Mouse (Mus musculus): ENCODE results near the gene Nos1ap.
A peak's percentile ranks its signal among the peaks of the same experiment; 100 is the strongest.

Nos1ap gene

DNA sequence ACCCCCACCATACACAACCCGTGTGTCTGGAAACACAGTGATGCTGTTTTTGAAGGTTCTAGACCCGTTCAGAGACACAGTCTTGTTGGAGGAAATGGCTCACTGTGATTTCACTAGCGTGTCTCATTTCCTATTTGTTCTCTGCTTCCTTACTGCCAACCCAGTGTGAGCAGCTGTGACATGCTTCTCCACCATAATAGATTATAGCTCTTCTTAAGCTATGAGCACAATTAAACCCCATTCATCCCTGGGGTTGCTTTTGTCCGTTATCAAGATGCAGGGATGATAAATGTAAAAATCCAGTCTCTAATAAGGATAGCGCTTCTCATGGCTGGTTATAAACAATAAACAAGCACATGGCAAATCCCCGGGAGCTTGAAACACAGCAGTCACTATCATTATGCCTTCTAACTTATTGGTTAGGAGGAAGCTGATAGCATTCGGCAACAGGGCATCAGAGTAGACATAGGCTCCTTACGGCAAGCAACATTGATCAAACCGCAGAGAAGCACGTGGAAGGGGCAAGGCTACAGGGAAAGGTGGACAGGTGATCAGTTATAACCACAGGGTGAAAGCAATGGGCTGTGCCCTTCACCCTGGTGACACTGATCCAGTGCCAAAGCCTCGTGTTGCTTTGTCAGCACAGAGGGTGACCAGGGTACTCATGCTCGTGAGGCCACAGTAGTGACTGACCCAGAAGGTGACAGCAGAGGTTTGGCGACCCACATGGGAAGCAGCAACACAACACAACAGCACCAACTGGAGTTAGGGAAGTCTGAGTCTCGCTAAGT is 133.6 kb downstream of the Nos1ap start:
- DNase-seq = no peak

DNA sequence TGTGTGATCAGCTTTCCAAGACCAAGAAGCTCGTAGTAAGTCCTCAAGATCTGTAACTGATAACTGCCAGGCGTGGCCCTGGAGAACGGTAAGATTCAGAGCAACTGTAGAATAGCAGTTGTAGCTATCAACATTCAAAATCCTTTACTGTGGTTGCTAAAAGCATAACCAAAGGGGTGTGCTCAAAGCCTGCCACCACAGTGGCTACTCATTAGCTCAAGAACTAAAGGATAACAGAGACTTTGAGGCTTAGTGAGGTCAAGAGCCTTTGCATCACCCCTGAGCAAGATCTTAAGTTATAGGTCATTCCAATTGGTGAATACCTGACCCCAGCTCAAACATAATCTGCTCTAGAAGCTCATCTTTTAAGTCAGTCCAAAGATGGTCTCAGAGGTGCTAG is 134.3 kb downstream of the Nos1ap start:
- DNase-seq = no peak

DNA sequence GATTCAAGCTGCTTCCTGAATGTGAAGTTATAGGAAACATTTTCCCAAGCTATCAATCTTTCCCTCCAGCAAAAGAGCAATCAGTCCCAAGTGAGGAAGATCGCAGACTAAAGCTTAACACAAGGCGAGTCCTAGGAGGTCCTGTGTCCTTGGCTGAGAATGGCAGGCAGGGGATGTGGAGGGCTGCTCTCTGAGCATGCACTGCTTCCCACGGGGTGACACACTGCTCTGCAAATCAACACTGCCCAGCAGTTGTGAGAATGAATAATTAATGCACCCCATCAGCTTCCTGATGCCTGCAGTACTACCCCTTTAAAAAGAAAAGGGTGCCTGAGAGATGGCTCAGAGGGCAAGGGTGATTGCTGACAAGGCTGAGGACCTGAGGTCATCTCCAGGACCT is 136.2 kb downstream of the Nos1ap start:
- no peak for DNase-seq

DNA sequence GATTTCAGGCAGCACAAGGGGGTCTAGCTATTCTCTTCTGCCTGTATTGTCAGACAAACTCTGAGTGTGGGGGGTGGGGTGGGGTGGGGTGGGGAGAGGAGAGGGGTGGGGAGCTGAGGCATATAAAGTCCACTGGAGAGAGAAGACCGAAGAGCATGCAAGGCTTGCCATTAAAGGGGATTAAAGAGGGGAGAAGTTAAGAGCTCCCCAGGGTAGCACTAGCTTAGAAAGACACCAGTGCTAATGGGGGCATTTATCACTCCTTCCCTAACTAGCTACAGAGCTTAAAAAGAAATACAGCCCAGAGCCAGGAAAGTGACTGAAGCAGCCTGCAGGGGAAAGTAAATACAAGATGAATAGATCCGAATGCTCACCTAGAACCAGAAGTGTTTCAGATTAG is 141.4 kb downstream of the Nos1ap start:
- no peak for DNase-seq

DNA sequence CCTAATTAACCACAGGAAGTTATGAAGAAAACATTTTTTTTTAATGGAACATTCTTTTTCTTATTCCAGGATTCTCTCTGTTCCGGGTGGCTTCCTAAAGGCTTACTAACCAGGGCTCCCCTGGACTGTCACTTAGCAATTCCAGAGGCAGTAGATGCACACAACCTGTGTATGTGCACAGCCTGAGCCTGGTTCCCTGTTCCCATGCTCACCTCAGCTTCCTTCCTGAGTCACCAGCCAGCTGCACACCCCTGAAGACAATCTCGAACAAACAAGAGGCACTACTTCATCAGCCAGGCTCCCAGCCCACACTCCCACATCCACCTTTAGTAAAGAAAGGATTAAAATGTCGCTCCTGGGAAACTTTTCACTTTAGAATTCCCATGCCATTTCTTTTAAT is 144.2 kb downstream of the Nos1ap start:
- DNase-seq = no peak

DNA sequence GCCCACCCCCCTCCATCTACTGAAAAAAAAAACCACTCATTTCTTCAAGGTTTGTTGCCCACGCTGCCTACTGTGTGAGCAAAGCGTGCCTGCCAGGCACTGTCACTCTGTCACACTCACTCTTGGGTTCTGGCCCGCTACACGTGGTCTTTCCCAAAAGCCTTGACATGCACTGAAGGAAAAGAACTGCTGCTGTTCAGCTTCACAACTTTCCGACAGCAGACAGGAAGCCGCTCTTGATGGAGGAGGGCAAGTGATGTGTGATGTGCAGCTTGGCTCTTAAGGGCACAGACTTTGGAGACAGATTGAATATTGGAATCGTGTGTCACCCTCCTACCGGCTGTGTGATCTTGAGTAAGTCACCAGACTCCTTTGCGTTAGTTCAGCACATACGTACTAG is 149.3 kb downstream of the Nos1ap start:
- DNase-seq = peak; percentile 60

DNA sequence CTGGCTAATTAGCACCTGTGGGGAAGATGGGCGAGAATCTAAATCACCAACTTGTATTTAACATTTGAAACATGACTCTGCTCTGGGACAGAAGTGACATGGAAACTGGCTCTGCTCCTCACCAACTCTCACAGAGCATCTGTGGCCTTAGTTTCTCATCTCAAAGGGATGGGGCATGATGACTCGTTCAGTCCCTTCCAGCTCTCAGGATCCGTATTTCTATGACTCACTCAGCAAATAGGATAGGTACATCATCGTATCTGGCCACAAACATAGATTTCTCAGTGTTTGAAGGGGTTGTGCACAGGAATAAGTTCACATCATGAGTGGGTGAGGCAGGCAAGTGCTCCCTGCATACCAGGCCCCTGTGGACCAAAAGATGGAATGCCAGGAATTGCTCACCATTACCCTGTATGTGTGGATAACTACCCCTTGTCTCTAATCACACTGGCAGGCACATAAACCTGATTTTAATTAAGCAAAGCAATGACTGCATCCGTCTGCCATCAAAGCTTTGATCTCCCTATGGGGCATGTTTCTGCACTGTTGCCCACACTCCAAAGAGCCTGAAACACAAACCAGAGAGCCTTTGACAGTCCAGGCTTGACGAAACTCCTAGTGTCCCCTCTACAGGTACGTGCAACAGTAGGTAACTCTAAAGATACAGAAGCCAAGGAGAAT is 151.1 kb downstream of the Nos1ap start:
- DNase-seq = no peak

DNA sequence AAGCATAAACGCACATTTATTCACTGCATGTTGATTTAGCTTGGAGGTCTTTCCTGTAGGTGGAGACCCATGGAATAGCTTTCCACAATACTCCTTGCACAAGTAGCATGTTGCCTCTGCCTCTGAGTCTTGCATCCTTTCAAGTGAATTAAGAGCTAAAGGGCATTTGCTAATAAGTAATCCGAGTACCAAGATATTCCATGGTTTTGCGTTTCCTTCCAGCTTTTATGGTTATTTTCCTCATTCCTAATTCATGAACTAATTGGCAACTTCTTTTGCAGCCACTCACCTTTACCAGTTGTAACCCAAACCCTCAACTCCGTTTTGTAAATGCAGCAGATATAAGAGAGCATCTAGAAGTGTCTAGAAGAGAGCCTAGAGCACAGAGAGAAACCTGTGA is 155.5 kb downstream of the Nos1ap start:
- DNase-seq = no peak

DNA sequence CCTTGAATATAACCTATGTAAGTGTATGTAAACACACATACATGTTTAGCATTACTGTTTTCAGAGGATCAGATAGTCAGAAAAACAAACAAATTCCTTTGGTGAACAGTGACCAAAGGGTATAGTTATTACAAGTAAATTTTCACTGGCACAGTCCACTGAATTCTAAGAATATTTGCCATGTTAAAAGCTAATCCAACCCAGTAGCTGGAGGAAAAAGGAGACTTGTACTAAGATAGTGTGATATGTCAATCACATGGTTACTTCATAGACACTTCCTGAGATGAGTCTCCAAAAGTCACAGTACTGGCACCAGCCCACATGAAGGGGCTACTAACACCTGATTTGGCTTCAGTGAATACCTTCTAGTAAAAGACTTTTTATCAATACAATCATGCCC is 156.0 kb downstream of the Nos1ap start:
- DNase-seq = no peak

DNA sequence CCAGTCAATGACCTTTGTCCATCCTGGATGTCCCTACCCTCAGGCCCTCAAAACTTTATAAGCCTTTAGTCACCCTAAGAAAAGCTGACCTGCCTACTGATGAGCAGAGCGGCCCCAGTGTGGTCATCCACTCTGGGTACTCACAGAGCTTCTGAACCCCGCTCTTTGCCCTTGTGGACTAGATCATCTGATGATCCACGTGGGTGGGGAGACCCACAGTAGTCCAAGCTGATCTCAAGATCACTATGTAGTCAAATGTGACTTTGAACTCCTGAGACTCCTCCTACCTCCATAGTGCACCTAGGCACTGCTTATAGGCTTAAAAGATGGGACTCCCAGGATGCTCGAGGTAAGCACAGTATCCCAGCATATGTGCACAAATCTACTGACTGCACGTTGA is 157.4 kb downstream of the Nos1ap start:
- no peak for DNase-seq

DNA sequence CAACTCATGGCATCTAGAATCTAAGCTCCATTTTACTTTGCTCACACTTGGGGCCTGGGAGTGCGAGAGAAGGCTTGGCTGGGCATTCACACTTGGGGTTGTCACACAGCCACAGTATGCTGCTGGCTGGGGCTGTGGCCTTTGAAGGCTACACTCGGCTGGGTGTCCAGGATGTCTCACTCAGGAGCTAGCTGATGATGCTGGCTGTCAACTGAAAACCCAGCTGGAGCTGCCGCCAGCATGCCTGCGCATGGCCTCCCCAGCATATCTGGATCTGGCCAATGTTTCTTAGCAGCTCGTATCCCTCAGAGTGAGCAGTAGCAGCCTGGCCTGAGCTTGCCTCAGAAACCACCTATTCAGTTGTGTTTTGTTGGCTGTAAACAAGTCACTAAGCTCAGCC is 158.3 kb downstream of the Nos1ap start:
- no peak for DNase-seq

DNA sequence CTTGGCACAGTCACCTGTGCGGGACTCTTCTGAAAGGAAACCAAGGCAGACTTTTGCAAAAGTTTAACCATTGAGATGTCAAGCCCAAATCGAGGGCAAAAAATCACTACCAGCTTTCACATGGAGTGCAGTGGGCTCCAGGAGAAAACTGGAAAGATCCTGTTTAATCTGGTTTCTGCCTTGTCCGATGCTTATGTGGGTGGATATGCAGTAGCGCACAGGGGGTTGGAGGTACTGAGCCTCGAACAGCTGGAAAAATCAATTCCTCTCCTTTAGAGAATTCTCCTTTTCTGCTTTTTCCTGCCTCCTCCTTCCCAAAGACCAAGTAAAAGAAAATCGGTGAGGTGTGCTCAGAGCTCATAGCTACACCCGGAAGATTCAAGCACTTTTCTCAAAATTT is 159.0 kb downstream of the Nos1ap start:
- no peak for DNase-seq

DNA sequence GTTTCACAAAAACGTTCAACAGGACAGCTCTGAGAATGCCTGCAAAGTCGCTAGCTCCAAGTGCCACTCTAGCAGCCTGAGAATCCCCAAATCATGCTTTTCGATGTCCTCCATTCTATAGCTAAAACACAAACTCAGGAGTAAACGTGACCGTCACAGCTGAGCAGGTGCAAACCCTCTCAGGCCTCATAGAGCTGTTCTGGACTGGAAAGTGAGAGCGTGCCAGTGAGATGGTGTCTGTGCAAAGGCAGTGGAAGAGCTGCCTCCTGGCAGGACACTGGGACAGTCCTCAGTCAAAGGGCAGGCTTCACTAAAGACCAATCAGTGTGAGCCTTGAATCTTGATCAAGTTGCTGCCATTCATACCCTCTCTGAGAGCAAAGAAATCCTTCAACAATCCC is 160.0 kb downstream of the Nos1ap start:
- DNase-seq = no peak

DNA sequence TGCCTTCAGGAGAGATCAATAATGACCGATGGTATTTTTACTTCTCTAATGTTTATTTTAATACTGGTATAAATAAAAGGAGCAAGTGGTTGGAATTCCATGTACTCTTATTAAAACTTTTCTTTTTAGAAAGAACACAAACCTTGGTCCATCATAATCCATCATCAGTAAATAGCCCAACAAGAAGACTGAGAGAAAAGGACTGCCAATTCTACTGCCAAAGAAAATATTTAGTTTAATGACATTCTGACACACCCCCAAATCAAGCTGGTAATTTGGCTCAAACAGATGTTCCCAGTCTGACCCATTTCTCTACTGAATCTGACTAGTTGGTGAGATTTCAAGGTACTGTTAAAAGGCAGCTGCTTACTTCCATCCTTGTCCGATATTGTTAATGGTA is 161.5 kb downstream of the Nos1ap start:
- DNase-seq = no peak

DNA sequence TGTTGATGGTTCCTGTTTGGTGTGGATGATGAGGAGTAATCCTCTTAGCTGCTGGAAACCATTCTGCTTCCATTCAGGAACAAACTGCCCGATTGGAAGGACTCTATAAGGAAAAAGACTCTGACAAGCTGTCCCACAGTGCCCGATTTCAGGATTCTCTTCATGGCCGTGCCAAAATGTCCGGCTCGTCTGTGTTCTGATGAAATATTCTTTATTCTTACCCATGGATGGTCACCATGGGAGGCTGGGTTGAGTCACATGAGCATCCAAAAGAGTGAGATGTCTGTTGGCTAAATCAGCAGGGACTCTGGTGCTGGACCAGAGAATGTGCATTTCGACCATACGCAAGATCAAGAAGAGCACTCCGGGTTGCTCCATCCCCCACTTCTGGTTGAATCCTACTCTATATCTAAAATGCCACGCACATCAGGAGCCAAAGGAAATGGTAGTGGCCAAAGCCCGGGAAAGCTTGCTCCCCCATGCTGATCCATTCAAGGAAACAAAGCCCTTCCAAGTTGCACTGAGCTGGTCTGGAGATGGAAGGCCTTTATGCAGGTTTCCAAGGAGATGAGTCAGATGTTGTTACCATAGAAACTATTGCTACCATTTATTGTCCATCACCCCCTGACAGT is 165.3 kb downstream of the Nos1ap start:
- DNase-seq = no peak

DNA sequence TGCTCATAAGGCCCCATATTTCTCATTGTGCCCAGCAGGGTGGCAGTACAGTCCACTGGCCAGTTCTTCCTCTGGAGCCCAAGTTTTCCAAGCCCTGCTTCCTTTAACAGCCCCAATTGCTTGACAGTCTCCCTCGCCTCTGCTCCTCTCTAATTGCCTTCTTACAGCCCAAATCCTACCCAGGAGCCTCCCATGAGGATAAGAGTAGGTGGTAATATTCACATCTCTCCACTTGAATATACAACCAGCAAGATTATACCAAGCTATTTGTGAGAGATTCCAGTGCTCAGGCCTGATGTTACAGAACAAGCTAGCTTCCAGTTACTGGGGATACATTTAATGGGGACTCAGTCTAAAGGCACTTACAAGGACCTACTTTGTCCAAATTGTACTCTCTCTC is 166.6 kb downstream of the Nos1ap start:
- no peak for DNase-seq

DNA sequence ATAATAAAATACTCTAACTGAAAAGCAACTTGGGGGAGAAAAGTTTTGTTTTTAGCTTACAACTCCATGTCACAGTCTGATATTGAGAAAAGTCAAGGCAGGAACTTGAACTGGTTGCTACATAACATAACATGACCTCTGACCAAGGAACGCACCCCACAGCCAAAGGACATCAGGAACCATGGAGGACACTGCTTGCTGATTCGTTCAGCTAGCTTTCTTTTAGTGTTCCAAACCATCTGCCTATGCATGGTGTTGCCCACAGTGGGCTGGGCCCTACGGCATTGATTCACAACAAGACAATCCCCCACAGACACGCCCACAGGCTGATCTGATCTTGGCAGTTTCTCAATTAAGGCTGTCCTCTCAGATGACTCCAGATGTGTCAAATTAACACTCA is 167.5 kb downstream of the Nos1ap start:
- DNase-seq = no peak

DNA sequence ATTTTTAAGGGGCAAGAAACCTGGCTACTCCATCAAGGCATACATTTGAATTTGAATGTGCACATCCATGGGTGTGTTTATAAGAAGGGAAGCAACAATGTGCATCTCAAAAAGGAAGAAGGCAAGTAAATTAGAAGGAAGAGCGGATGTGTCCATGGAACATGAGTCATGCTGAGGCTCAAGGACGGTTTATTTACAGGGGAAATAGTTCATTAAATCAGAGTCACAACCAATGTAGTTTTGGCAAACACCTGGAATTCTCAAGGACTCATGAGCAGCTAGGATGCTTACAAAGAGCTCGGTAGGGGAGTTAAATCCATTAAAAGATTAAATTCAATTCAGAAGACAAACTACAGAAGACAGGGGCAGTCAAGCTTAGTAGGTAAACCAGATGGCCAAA is 169.7 kb downstream of the Nos1ap start:
- DNase-seq = no peak

DNA sequence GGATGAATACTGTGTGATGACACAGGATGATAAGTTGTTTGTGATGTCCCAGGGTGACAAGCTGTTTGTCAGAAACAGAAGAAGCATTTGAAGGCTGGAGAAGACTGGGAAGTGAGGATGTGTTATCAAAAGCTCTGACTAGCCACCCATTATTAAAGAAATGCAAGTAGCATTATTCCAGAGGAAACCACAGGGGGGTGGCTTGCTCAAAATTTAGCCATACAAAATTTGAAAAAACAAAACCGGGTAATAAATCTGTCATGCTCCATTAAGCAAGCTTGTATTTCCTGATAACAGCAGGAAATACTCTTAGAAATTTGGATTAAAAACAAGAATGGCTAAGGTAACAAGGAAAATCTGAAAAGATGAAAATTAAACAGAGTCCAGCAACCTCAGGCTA is 171.5 kb downstream of the Nos1ap start:
- no peak for DNase-seq

DNA sequence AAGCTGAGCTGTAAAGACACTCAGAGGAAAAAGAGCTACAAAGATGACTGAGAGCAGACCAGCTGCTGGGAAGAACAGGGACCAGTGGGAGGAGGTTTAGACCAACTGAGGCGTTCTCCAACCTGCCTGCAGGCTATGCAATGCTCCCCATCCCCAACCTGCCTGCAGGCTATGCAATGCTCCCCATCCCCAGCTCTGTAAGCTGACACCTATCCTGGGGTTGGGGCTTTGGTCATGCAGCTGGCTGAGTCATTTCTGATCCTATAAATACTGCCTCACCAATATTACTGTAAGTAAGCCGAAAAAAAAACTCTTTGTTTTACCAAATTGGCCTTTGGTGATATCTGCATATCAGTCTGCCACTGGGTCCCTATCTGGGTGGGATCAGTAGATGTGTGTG is 172.7 kb downstream of the Nos1ap start:
- no peak for DNase-seq

DNA sequence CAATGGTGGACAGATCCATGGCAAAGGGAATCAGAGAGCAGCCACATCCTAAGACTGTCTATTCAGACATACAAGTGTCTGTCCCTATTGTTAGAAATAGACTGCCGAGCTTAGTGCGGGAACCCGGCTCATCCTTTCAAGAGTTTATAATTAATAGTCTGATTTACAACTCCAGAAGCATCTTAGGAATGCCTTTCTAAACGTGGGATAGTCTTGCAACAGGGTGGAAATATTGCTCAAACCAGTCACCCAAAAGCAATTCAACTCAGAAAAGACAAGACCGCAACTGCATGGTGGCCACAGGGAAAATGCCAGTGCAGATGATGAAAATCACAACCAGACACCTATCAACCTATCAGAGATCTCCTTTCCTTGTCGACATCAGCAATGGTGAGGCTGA is 173.5 kb downstream of the Nos1ap start:
- no peak for DNase-seq

DNA sequence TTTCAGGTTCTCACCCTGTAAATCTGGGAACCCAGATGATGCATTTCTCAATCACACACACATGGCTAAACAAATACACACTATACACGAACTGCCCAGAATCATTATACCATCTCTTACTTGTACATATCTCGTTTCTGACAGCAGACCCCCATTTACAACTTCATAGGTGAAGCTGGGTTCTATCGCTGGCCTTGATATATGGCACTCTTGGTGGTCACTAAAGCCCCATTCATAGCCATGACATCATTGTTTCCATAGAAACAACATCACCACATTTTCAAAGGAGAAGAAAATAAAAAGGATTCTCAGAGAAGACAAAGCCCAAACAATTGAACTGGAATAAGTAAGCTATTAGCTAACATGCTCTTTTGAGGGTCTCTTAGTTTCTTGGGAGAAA is 174.3 kb downstream of the Nos1ap start:
- DNase-seq = no peak

DNA sequence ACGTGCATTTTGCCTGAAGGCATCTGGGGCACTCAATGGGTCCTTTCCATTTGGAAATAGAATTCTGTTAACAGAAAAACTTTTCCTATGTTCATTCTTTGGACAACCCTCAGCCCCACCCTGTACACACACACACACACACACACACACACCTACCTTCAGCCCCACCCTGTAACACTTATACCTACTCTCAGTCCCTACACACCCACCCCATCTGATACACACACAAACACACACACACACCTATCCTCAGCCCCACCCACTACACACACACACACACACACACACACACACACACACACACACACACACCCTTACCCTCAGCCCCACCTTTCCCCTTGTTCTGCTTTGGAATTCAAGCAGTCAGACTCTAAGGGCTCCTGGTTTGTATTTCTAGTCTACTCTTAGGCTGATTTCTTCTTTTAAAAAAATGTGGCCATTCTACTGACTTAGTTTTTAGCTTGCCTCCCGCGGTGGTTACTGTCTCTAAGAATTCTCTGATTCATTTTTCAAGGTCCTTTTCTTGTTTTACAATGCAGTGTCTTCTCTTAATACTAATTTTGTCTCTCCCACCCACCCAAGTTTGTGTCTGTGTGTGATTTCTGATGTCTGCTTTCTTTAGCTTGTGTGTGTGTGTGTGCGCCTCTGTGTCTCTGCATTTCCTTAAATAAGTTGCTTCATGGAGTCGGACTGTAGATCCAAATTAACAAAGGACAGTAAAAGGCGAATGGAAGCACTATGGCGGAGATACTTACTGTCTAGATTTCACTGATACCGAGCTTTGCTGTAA is 179.1 kb downstream of the Nos1ap start:
- no peak for DNase-seq

DNA sequence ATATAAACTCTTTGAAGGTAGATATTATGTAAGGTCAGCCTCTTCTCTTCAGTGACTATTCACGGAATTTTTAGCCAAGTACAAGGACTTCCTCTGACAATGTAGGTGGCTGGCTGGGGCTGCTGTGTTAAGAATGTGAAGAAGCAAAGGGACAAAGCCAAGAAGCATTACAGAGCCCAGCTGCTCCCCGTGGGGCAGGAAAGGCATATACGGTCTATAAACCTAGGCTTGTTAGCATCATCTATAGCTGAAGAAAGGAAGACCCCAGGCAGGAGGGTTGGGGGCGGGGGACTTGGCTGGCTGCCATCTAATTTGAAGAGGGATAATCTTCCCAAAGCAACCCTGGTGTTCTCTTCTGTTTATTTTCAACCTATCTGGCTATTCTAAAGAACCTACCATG is 180.6 kb downstream of the Nos1ap start:
- DNase-seq = peak; percentile 74
